Mouse (Mus musculus) T-cell, adult 66 days (primary cell): ENCODE measurements around the gene Lrif1. TPM values are rescaled to one million over a fixed set of nuclear protein-coding genes. Genes with fewer than 3 reads are reported as not detected.

Source experiments
- total RNA-seq, 2 experiments: library from RNA; stranded (reverse); gene quantifications; 3 replicates in 1 of 2; 4 replicates in 1 of 2; pipeline ENCODE4 v1.2.4; 2023

Gene Lrif1
- 10 to 100 TPM; 52.6 to 63.6 TPM for total RNA-seq

DNA sequence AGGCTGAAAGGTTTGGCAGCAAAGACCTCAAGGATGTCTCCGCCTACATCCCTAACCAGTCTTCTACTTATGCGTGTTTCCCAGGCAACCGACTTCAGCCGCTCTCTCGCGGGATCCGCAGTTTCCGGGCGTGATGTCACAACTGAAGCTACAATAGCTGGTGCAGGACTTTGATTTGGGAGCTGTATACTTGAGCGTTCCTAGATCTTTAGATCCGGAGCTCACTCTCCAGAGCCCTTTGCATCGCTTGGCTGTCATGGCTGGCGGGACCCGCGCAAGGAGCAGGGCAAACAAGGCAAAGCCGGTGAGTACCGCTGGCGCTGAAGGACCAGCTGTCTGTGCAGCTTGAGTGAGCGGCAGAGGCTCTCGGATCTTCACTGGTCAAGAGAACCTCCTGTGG, at the start of gene Lrif1:
Gene Lrif1, plus strand, starts transcription at position 158 of the 400 bp plus-strand sequence.

Other genes starting within 250 kb of the Lrif1 start
- gene Dennd2d, start 202.6 kb upstream of the Lrif1 start, total RNA-seq, result 100 to 1,000 TPM; 137 to 144 TPM
- gene Dram2, start 137.2 kb upstream of the Lrif1 start, total RNA-seq, result 10 to 100 TPM; 34.6 to 45.5 TPM
- 10 to 100 TPM; 50.2 to 63.2 TPM for gene Cept1, start 137.2 kb upstream of the Lrif1 start, total RNA-seq
- 100 to 1,000 TPM; 596 to 622 TPM for gene Cd53, start 105.2 kb downstream of the Lrif1 start, total RNA-seq
- not detected for gene Olfr266, start 141.3 kb downstream of the Lrif1 start, total RNA-seq